Mouse (Mus musculus) erythroblast, embryonic 14.5 days (primary cell): ENCODE data around the gene Atmin.

Experiments
- GATA1 ChIP-seq: IDR thresholded peaks from 2 replicates; pipeline ENCODE4 v1.6.1; 2012; ENCODE audit warnings: low read length, inconsistent platforms, mixed read lengths
- TAL1 ChIP-seq: IDR thresholded peaks from 3 replicates; pipeline ENCODE4 v1.6.1; 2012; ENCODE audit warnings: low read length, inconsistent platforms, mixed read lengths

GRCm38 (mm10) chr8:116980117-116980516 is 36.9 kb downstream of the Atmin start:
- TF ChIP-seq GATA1, result no peak
- TF ChIP-seq TAL1, result no peak
